ENCODE assay signal across 8 mouse cellular contexts in the genomic region with DNA sequence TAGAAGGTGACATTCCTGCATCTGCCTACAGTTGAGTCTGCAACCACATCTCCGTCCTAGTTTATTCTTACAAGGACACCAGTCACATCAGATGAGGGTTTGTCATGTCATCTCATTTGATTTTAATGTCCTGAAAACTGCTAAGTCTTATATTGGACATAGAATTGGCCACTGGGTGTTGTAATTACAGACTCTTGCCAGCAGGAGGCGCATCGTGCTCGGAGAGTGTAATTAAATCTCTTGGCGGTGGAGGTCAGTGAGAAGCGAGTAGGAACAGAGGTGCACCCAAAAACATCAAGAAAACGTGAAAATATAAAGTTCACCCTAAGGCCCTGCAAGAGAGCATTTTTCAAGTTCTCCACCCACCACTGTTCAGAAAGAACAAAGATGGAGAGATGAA. TPM values are rescaled to one million over a fixed set of nuclear protein-coding genes. Genes with fewer than 3 reads are reported as not detected.
DNase-seq lines count a peak whose midpoint lies in the region; ATAC-seq and TF ChIP-seq lines count a peak whose summit lies in the region.
"Had no signal": no experiment of that assay in that cellular context is flagged by ENCODE, and none has a peak within 500 bp of the region (broad histone marks: within the 10 kb centered on the region; RNA-seq: fewer than 3 reads in every experiment).

No protein-coding gene starts in this region.

- H3K4me1 ChIP-seq in hindbrain, postnatal 0 days (ENCODE audit: insufficient read depth, low read length), result 0 out of 2 replicates have a peak, but pooled peaks cover 3% of the 10 kb centered on the region
- 0 out of 2 replicates have a peak, but pooled peaks cover 2% of the 10 kb centered on the region for H3K4me1 ChIP-seq in hindbrain, embryonic 12.5 days
- peaks cover 15 to 41% of the 10 kb centered on the region in 2 experiments for H3K4me1 ChIP-seq in CH12.LX (ENCODE audit: control insufficient read depth in 1 of 2, insufficient read depth in 2 of 2)
- H3K4me1 ChIP-seq in liver, embryonic 14.5 days (replicated peaks; ENCODE audit: control insufficient read depth in 2 of 2, insufficient read depth in 2 of 2, low read length in 1 of 2), result no peaks in the 10 kb centered on the region; a peak in 1 of 4 replicates
- H3K4me1 ChIP-seq: liver, embryonic 15.5 days had no signal

- TF ChIP-seq EP300 in CH12.LX (IDR thresholded peaks at IDR 0.05; ENCODE audit: low read length), result no peak
- no peak for TF ChIP-seq EP300 in liver, embryonic 14.5 days (IDR thresholded peaks at IDR 0.05; ENCODE audit: low read depth)

- TF ChIP-seq POLR2A in CH12.LX (IDR thresholded peaks at IDR 0.05; ENCODE audit: low read depth, low read length), result no peak

- no peak for ATAC-seq in hindbrain, postnatal 0 days
- ATAC-seq in hindbrain, embryonic 12.5 days (ENCODE audit: low FRiP score), result no peak
- no peak for ATAC-seq in liver, embryonic 14.5 days (ENCODE audit: insufficient read depth)

- H3K4me3 ChIP-seq in hindbrain, postnatal 0 days (ENCODE audit: low read length), result no peak overlapping the region
- H3K4me3 ChIP-seq in hindbrain, embryonic 12.5 days, result no peak overlapping the region
- H3K4me3 ChIP-seq in CH12.LX (replicated peaks in 1 of 3; ENCODE audit: low read depth in 2 of 3, low read length in 2 of 3, poor library complexity in 1 of 3), result no peak overlapping the region
- H3K4me3 ChIP-seq in liver, embryonic 14.5 days (ENCODE audit: insufficient read depth in 1 of 2, low read depth in 2 of 2, low read length in 2 of 2), result no peak overlapping the region
- H3K4me3 ChIP-seq: liver, embryonic 15.5 days had no signal

- in situ Hi-C loops in CH12.LX (cut with MboI; ENCODE audit: low pct_ligation_motif_present, low pct_unique_long_range_greater_than_20kb, low sequenced_read_pairs), result loop anchor here (5.0 kb wide), 1 partner anchor 63 kb away; a partner anchor contains a TSS

- peak; percentile 81 for TF ChIP-seq RAD21 in CH12.LX (IDR thresholded peaks at IDR 0.05; ENCODE audit: low read depth, low read length)

- no peak overlapping the region for H3K4me2 ChIP-seq in hindbrain, postnatal 0 days (ENCODE audit: low read depth, low read length)
- no peak overlapping the region for H3K4me2 ChIP-seq in hindbrain, embryonic 12.5 days (replicated peaks)
- H3K4me2 ChIP-seq in CH12.LX (ENCODE audit: insufficient read depth, low read depth, poor library complexity, severe bottlenecking), result peak overlapping the region; percentile 31; the same call in 1 of the 2 replicates
- H3K4me2 ChIP-seq in liver, embryonic 14.5 days (ENCODE audit: low read depth), result no peak overlapping the region
- H3K4me2 ChIP-seq: liver, embryonic 15.5 days had no signal

- TF ChIP-seq CTCF in hindbrain, postnatal 0 days (IDR thresholded peaks at IDR 0.05; ENCODE audit: low read depth), result peak; percentile 67
- peak; percentile 93 to 95 for TF ChIP-seq CTCF in CH12.LX (conservative IDR thresholded peaks at IDR 0.05 in 1 of 2, IDR thresholded peaks at IDR 0.05 in 1 of 2; ENCODE audit: low read depth in 2 of 2, low read length in 2 of 2)
- peak; percentile 76 for TF ChIP-seq CTCF in liver, embryonic 14.5 days (IDR thresholded peaks at IDR 0.05; ENCODE audit: low read depth)

- no peak overlapping the region for H3K9ac ChIP-seq in hindbrain, postnatal 0 days (replicated peaks; ENCODE audit: low read length)
- H3K9ac ChIP-seq in hindbrain, embryonic 12.5 days, result no peak overlapping the region
- H3K9ac ChIP-seq in CH12.LX (ENCODE audit: insufficient read depth, low read depth), result no peak overlapping the region
- H3K9ac ChIP-seq in liver, embryonic 14.5 days (replicated peaks), result no peak overlapping the region
- H3K9ac ChIP-seq: liver, embryonic 15.5 days had no signal

- no peak overlapping the region for H3K27ac ChIP-seq in hindbrain, postnatal 0 days
- no peak overlapping the region for H3K27ac ChIP-seq in hindbrain, embryonic 12.5 days
- H3K27ac ChIP-seq in CH12.LX (ENCODE audit: insufficient read depth, low read depth), result no peak overlapping the region
- H3K27ac ChIP-seq in liver, embryonic 14.5 days, result no peak overlapping the region
- H3K27ac ChIP-seq: liver, embryonic 15.5 days had no signal

- intact Hi-C loops in left cerebral cortex, postnatal 14 days (cut with DNase I), result loop anchor here (5.0 kb wide), 1 partner anchor 63 kb away; a partner anchor contains a TSS

- H3K79me2 ChIP-seq in CH12.LX (replicated peaks; ENCODE audit: control insufficient read depth, extremely low read depth, insufficient read depth, poor library complexity, severe bottlenecking), result no peaks in the 10 kb centered on the region

- no peaks in the 10 kb centered on the region for H3K36me3 ChIP-seq in hindbrain, postnatal 0 days (ENCODE audit: insufficient read depth, low read length)
- no peaks in the 10 kb centered on the region for H3K36me3 ChIP-seq in hindbrain, embryonic 12.5 days
- no peaks in the 10 kb centered on the region for H3K36me3 ChIP-seq in CH12.LX (replicated peaks in 1 of 2; ENCODE audit: control insufficient read depth in 1 of 2, insufficient read depth in 1 of 2, low read length in 1 of 2)
- no peaks in the 10 kb centered on the region for H3K36me3 ChIP-seq in liver, embryonic 14.5 days (replicated peaks; ENCODE audit: control insufficient read depth, insufficient read depth, low read depth)
- H3K36me3 ChIP-seq: liver, embryonic 15.5 days had no signal

- peak; percentile 36 for DNase-seq in hindbrain, postnatal 0 days (ENCODE audit: low spot score)
- peak; percentile 70 for DNase-seq in A20 (ENCODE audit: low read depth, low spot score)
- DNase-seq in CH12.LX (ENCODE audit: extremely low read depth), result peak; percentile 70
- no peak for DNase-seq in liver, embryonic 14.5 days (ENCODE audit: low read depth in 3 of 3, low spot score in 3 of 3)
- DNase-seq in spleen, postnatal 4 days (ENCODE audit: low spot score in 2 of 2), result peak; percentile 37 to 79
- DNase-seq in left cerebral cortex, postnatal 14 days (ENCODE audit: low spot score in 2 of 2), result no peak

- no peaks in the 10 kb centered on the region for H3K9me3 ChIP-seq in hindbrain, postnatal 0 days (ENCODE audit: low read length)
- no peaks in the 10 kb centered on the region for H3K9me3 ChIP-seq in hindbrain, embryonic 12.5 days (replicated peaks)
- H3K9me3 ChIP-seq in CH12.LX (replicated peaks; ENCODE audit: low read length), result no peaks in the 10 kb centered on the region
- no peaks in the 10 kb centered on the region for H3K9me3 ChIP-seq in liver, embryonic 14.5 days (ENCODE audit: control insufficient read depth, low read length)
- H3K9me3 ChIP-seq: liver, embryonic 15.5 days had no signal

- WGBS in hindbrain, postnatal 0 days, result 26% methylated on average over 7 of the region's 7 CpGs
- WGBS in hindbrain, embryonic 12.5 days, result 17% methylated on average over 7 of the region's 7 CpGs
- WGBS in liver, embryonic 14.5 days (ENCODE audit: insufficient replicate concordance), result 8% methylated on average over 7 of the region's 7 CpGs

- dilution Hi-C loops in CH12.LX (cut with MboI; ENCODE audit: extremely low pct_ligation_motif_present, extremely low pct_unique_long_range_greater_than_20kb, low sequenced_read_pairs), result no loop called here

- no peaks in the 10 kb centered on the region for H3K27me3 ChIP-seq in hindbrain, postnatal 0 days (ENCODE audit: insufficient read depth, low read length)
- H3K27me3 ChIP-seq in hindbrain, embryonic 12.5 days, result no peaks in the 10 kb centered on the region; the same call in 1 of the 2 replicates
- no peaks in the 10 kb centered on the region for H3K27me3 ChIP-seq in CH12.LX (replicated peaks)
- H3K27me3 ChIP-seq in liver, embryonic 14.5 days (ENCODE audit: control insufficient read depth, insufficient read depth, low read length), result no peaks in the 10 kb centered on the region
- H3K27me3 ChIP-seq: liver, embryonic 15.5 days had no signal

TF ChIP-seq in CH12.LX, 34 proteins besides CTCF, POLR2A, EP300 and RAD21:
- no peak for TF ChIP-seq PAX5 (IDR thresholded peaks at IDR 0.05; ENCODE audit: low read length)
- peak; percentile 89 for TF ChIP-seq SMC3 (IDR thresholded peaks at IDR 0.05; ENCODE audit: low read depth, low read length)
- TF ChIP-seq USF1 (IDR thresholded peaks at IDR 0.05; ENCODE audit: low read depth, low read length), result no peak
- TF ChIP-seq ZC3H11A (IDR thresholded peaks at IDR 0.05; ENCODE audit: low read depth, low read length), result peak; percentile 58
- no peak for TF ChIP-seq GABPA (IDR thresholded peaks at IDR 0.05; ENCODE audit: insufficient replicate concordance, low read depth, low read length)

RNA-seq across cellular contexts. Expression of a gene that starts 37.6 kb away (rescaled TPM):
- 3.2 and 4.8 TPM in 2 replicates for total RNA-seq in hindbrain, postnatal 0 days (2014; rRNA removed)
- 5.6 and 7.3 TPM in 2 replicates for polyA plus RNA-seq in hindbrain, postnatal 0 days (2015; fragmentation: Nextera tagmentation; extraction: Ambion mirVana)
- polyA plus RNA-seq in hindbrain, embryonic 12.5 days (2016; fragmentation: Nextera tagmentation; extraction: Ambion mirVana), result 5.3 and 6.1 TPM in 2 replicates
- total RNA-seq in CH12.LX (2012; rRNA removed) (0.17 and 0.25 TPM in 2 replicates), CH12.LX (2014; rRNA removed) (0.05 and 0.34 TPM in 2 replicates)
- 0.14 TPM in 1 of 2 replicates, not detected in the other for polyA plus RNA-seq in CH12.LX (2012; ENCODE audit: insufficient read length, low read depth)
- polyA plus RNA-seq in liver, embryonic 14.5 days (2012; rRNA removed), result 0.10 and 0.11 TPM in 2 replicates
- polyA plus RNA-seq in liver, embryonic 14.5 days (2014; fragmentation: Nextera tagmentation; extraction: Ambion mirVana), result 0.06 and 0.18 TPM in 2 replicates
- total RNA-seq in left cerebral cortex, postnatal 14 days (2021), result 10 to 100 TPM in 1 of 2 experiments, 1 to 10 TPM in 1; 9.2 to 11.8 TPM

Comparison
In these comparisons a context has a peak if more than half of its experiments do, and no peak if none do; other contexts are left out.
1. DNase-seq: peak in hindbrain, postnatal 0 days (single experiment), A20 (single experiment), CH12.LX (single experiment) and spleen, postnatal 4 days (2 of 2); none in liver, embryonic 14.5 days (0 of 3) and left cerebral cortex, postnatal 14 days (0 of 2).
2. Peak in every context shown above with its lines, with median percentiles within 50 percentile points of each other: CTCF ChIP-seq.